ENCODE assay signal across 11 mouse cellular contexts in the genomic region with DNA sequence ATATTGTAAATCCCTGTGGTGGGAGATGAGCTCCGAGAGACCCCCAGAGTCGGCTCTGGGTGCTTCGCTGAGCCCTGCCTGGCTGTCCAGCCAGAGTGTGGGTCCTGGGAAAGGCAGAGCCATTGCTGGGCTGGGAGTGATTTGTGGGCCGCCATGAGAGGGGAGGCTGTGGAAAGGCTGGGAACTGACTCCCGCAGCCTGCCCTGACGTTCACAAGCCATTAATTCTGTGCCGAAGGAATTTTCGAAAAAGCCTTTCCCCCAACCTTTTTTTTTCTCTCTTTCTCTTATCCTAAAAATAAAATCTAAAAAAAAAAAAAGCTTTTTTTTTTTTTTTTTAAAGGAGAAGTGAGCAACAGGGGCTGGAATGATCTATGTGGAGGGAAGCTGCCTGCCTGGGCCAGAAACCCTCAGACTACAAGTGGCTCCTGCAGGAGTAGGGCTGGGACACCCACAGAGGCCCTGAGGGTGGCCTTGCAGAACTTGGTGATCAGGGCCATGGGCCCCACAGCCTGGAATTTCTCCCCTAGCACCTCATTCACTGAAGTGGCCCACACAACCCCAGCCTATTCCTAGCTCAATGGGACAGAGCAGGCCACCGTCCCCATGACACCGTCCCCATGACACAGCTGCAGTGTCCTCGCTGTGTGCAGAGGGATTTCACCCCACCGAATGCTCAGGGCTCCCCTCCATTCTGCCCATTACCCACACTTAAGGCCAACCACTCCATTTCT. TPM values are rescaled to one million over a fixed set of nuclear protein-coding genes. Genes with fewer than 3 reads are reported as not detected.
A peak's percentile ranks its signal among the peaks of the same experiment; 100 is the strongest.
DNase-seq lines count a peak whose midpoint lies in the region; ATAC-seq and TF ChIP-seq lines count a peak whose summit lies in the region.
"Had no signal": no experiment of that assay in that cellular context is flagged by ENCODE, and none has a peak within 500 bp of the region (broad histone marks: within the 10 kb centered on the region; RNA-seq: fewer than 3 reads in every experiment).

No protein-coding gene starts in this region.

- H3K36me3 ChIP-seq in lung, embryonic 15.5 days: peaks cover 14% of the 10 kb centered on the region; the same call in 1 of the 2 replicates
- no peaks in the 10 kb centered on the region for H3K36me3 ChIP-seq in stomach, embryonic 16.5 days (ENCODE audit: control insufficient read depth, insufficient read depth, low read length)
- no peaks in the 10 kb centered on the region for H3K36me3 ChIP-seq in hindbrain, postnatal 0 days (ENCODE audit: insufficient read depth, low read length)

- no peak overlapping the region for H3K9ac ChIP-seq in lung, embryonic 15.5 days
- peak overlapping the region; percentile 49; the same call in 1 of the 2 replicates for H3K9ac ChIP-seq in stomach, embryonic 16.5 days (ENCODE audit: low read length)
- no peak overlapping the region for H3K9ac ChIP-seq in hindbrain, postnatal 0 days (replicated peaks; ENCODE audit: low read length)

- no peak overlapping the region for H3K4me3 ChIP-seq in lung, embryonic 15.5 days
- H3K4me3 ChIP-seq in stomach, embryonic 16.5 days (replicated peaks; ENCODE audit: low read length): 0 out of 2 replicates have a peak overlapping the region, but pooled peaks have one; percentile 7
- H3K4me3 ChIP-seq in hindbrain, postnatal 0 days (ENCODE audit: low read length): no peak overlapping the region

- no peaks in the 10 kb centered on the region for H3K27me3 ChIP-seq in lung, embryonic 15.5 days
- no peaks in the 10 kb centered on the region for H3K27me3 ChIP-seq in stomach, embryonic 16.5 days (ENCODE audit: control insufficient read depth, insufficient read depth, low read length)
- H3K27me3 ChIP-seq in hindbrain, postnatal 0 days (ENCODE audit: insufficient read depth, low read length): no peaks in the 10 kb centered on the region

- H3K4me2 ChIP-seq in lung, embryonic 15.5 days: peak overlapping the region; percentile 34
- peak overlapping the region; percentile 25 for H3K4me2 ChIP-seq in stomach, embryonic 16.5 days (ENCODE audit: low read depth, low read length)
- H3K4me2 ChIP-seq in hindbrain, postnatal 0 days (ENCODE audit: low read depth, low read length): no peak overlapping the region

- WGBS in lung, embryonic 15.5 days: 31% methylated on average over 12 of the region's 12 CpGs
- 49% methylated on average over 12 of the region's 12 CpGs for WGBS in stomach, embryonic 16.5 days
- WGBS in hindbrain, postnatal 0 days: 57% methylated on average over 12 of the region's 12 CpGs

- no peak for TF ChIP-seq CTCF in hindbrain, postnatal 0 days (IDR thresholded peaks at IDR 0.05; ENCODE audit: low read depth)

- H3K4me1 ChIP-seq in lung, embryonic 15.5 days: peaks cover 65% of the 10 kb centered on the region
- peaks cover 48% of the 10 kb centered on the region for H3K4me1 ChIP-seq in stomach, embryonic 16.5 days (ENCODE audit: control insufficient read depth, insufficient read depth, low read length)
- H3K4me1 ChIP-seq in hindbrain, postnatal 0 days (ENCODE audit: insufficient read depth, low read length): peaks cover 19% of the 10 kb centered on the region

- H3K27ac ChIP-seq in lung, embryonic 15.5 days: peak overlapping the region; percentile 94
- H3K27ac ChIP-seq in stomach, embryonic 16.5 days (ENCODE audit: low read length): peak overlapping the region; percentile 80
- no peak overlapping the region for H3K27ac ChIP-seq in hindbrain, postnatal 0 days

- DNase-seq in frontal cortex, postnatal 25 days (ENCODE audit: low spot score in 2 of 2): no peak
- no peak for DNase-seq in lung, postnatal 25 days (ENCODE audit: low spot score)
- peak; percentile 74 to 82 for DNase-seq in kidney, postnatal 4 days
- DNase-seq in hindbrain, postnatal 0 days (ENCODE audit: low spot score): no peak
- no peak for DNase-seq in frontal cortex, postnatal 36 days (ENCODE audit: low spot score in 2 of 2)

- 0 out of 2 replicates have a peak, but pooled peaks have one; percentile 24 for ATAC-seq in frontal cortex, adult (ENCODE audit: low TSS enrichment)
- peak; percentile 76 for ATAC-seq in lung, embryonic 15.5 days (ENCODE audit: borderline replicate concordance, extremely low read depth, low FRiP score, low TSS enrichment)
- ATAC-seq in stomach, embryonic 16.5 days (ENCODE audit: insufficient read depth, low FRiP score): no peak
- no peak for ATAC-seq in hindbrain, postnatal 0 days

- H3K9me3 ChIP-seq in lung, embryonic 15.5 days: no peaks in the 10 kb centered on the region
- no peaks in the 10 kb centered on the region for H3K9me3 ChIP-seq in stomach, embryonic 16.5 days (replicated peaks; ENCODE audit: control insufficient read depth, low read length)
- no peaks in the 10 kb centered on the region for H3K9me3 ChIP-seq in hindbrain, postnatal 0 days (ENCODE audit: low read length)

RNA-seq across cellular contexts. Expression of gene Plxnd1, which starts 11.3 kb away (rescaled TPM):
- polyA plus RNA-seq in lung, embryonic 15.5 days (2015; fragmentation: Nextera tagmentation; extraction: Ambion mirVana): 49.2 and 53.5 TPM in 2 replicates
- polyA plus RNA-seq in stomach, embryonic 16.5 days (2015; fragmentation: Nextera tagmentation; extraction: Ambion mirVana): 27.7 and 28.5 TPM in 2 replicates
- total RNA-seq in hindbrain, postnatal 0 days (2014; rRNA removed): 31.2 and 36.1 TPM in 2 replicates
- polyA plus RNA-seq in hindbrain, postnatal 0 days (2015; fragmentation: Nextera tagmentation; extraction: Ambion mirVana): 6.1 and 8.2 TPM in 2 replicates

RNA-seq across cellular contexts. Expression of gene H1foo, which starts 38.7 kb away (rescaled TPM):
- not detected in 2 replicates for polyA plus RNA-seq in lung, embryonic 15.5 days (2015; fragmentation: Nextera tagmentation; extraction: Ambion mirVana)
- not detected in 2 replicates for polyA plus RNA-seq in stomach, embryonic 16.5 days (2015; fragmentation: Nextera tagmentation; extraction: Ambion mirVana)
- 1.0 TPM in 1 of 2 replicates, not detected in the other for total RNA-seq in hindbrain, postnatal 0 days (2014; rRNA removed)
- not detected in 2 replicates for polyA plus RNA-seq in hindbrain, postnatal 0 days (2015; fragmentation: Nextera tagmentation; extraction: Ambion mirVana)
- total RNA-seq: heart, postnatal 36 days; megakaryocyte-erythroid progenitor cell, adult 5-6 weeks; neutrophil, adult 5-6 weeks had no signal

RNA-seq across cellular contexts. Expression of gene Rho, which starts 51.9 kb away (rescaled TPM):
- 0.20 and 0.35 TPM in 2 replicates for polyA plus RNA-seq in lung, embryonic 15.5 days (2015; fragmentation: Nextera tagmentation; extraction: Ambion mirVana)
- polyA plus RNA-seq in stomach, embryonic 16.5 days (2015; fragmentation: Nextera tagmentation; extraction: Ambion mirVana): 0.09 TPM in 2 replicates
- total RNA-seq in hindbrain, postnatal 0 days (2014; rRNA removed): 0.37 and 1.1 TPM in 2 replicates
- 0.08 and 0.09 TPM in 2 replicates for polyA plus RNA-seq in hindbrain, postnatal 0 days (2015; fragmentation: Nextera tagmentation; extraction: Ambion mirVana)
- total RNA-seq: heart, postnatal 36 days; megakaryocyte-erythroid progenitor cell, adult 5-6 weeks had no signal

Comparison
In these comparisons a context has a peak if more than half of its experiments do, and no peak if none do; other contexts are left out.
1. ATAC-seq: peak in frontal cortex, adult (single experiment) and lung, embryonic 15.5 days (single experiment); none in stomach, embryonic 16.5 days (single experiment) and hindbrain, postnatal 0 days (single experiment).
2. DNase-seq: peak in kidney, postnatal 4 days (2 of 2); none in frontal cortex, postnatal 25 days (0 of 2), lung, postnatal 25 days (single experiment), hindbrain, postnatal 0 days (single experiment) and frontal cortex, postnatal 36 days (0 of 2).